Mouse (Mus musculus): ENCODE measurements around the gene Padi1.

GRCm38 (mm10) chr4:140892163-140892530 is 46.6 kb upstream of the Padi1 start:
- no peak for TF ChIP-seq CTCF (conservative IDR thresholded peaks at IDR 0.05; ENCODE audit: low read length)
- no peak for TF ChIP-seq NANOG (IDR thresholded peaks at IDR 0.05; ENCODE audit: borderline replicate concordance, low read length)
